Mouse (Mus musculus) midbrain, embryonic 14.5 days (tissue): ENCODE measurements around the gene Fam222b. TPM values are rescaled to one million over a fixed set of nuclear protein-coding genes. Genes with fewer than 3 reads are reported as not detected.

Experiments used
- ATAC-seq: fragments of 200-750 bp; cut with Nextera tagmentation; 2 replicates; pipeline ENCODE4 v1.8.0; 2017; ENCODE audit warnings: moderate number of reproducible peaks, moderate library complexity; ENCODE audit not compliant: low FRiP score, low TSS enrichment
- DNase-seq: peaks from one replicate; pipeline ENCODE4 v3.0.0-alpha.2; 2015
- H3K27ac ChIP-seq: fragments of 300-500 bp; sonication (generic); replicated peaks from 2 replicates; pipeline ENCODE4 v1.5.1; 2014; ENCODE audit warnings: mild to moderate bottlenecking, low read depth, low read length, moderate library complexity
- H3K27me3 ChIP-seq: fragments of 300-500 bp; sonication (generic); 2 replicates; pipeline ENCODE4 v1.6.1; 2014; ENCODE audit warnings: low read length, control low read depth, mixed read lengths; ENCODE audit not compliant: control insufficient read depth, insufficient read depth
- H3K36me3 ChIP-seq: fragments of 300-500 bp; sonication (generic); 2 replicates; pipeline ENCODE4 v1.6.1; 2014; ENCODE audit warnings: low read length, control low read depth; ENCODE audit not compliant: control insufficient read depth, insufficient read depth
- H3K4me1 ChIP-seq: fragments of 300-500 bp; sonication (generic); 2 replicates; pipeline ENCODE4 v1.6.1; 2014; ENCODE audit warnings: mild to moderate bottlenecking, antibody characterized with exemption, low read length, control low read depth; ENCODE audit not compliant: control insufficient read depth, insufficient read depth
- H3K4me2 ChIP-seq: fragments of 300-500 bp; sonication (generic); 2 replicates; pipeline ENCODE4 v1.6.1; 2014; ENCODE audit warnings: mild to moderate bottlenecking, low read length, moderate library complexity
- H3K4me3 ChIP-seq: fragments of 300-500 bp; sonication (generic); replicated peaks from 2 replicates; pipeline ENCODE4 v1.5.1; 2014; ENCODE audit warnings: low read depth, low read length
- H3K9ac ChIP-seq: fragments of 300-500 bp; sonication (generic); replicated peaks from 2 replicates; pipeline ENCODE4 v1.6.1; 2014; ENCODE audit warnings: mild to moderate bottlenecking, low read length, moderate library complexity
- H3K9me3 ChIP-seq: fragments of 300-500 bp; sonication (generic); 2 replicates; pipeline ENCODE4 v1.6.1; 2016; ENCODE audit warnings: low read length, control low read depth, mixed read lengths; ENCODE audit not compliant: control insufficient read depth
- WGBS: fragments of 180-500 bp; shearing (Covaris S2); extraction: QIAGEN DNeasy Blood & Tissue Kit; methylation state at CpG from one replicate; pipeline ENCODE4 v1.1.7; 2014; 5-methylcytosine and 5-hydroxymethylcytosine counted together
- polyA plus RNA-seq: library from polyadenylated mRNA; unstranded; fragments of >200 nt; fragmentation: Nextera tagmentation; extraction: Ambion mirVana; gene quantifications from 2 replicates; pipeline ENCODE4 v1.2.1, GENCODE M21; 2014

Fam222b gene
- polyA plus RNA-seq, 1 experiment from 2014 or later = 30.4 TPM

- 47% methylated on average over 2 of the region's 2 CpGs for WGBS
- Histone ChIP-seq H3K27ac (no peak overlapping the region), H3K4me3 (no peak overlapping the region), H3K36me3 (no peaks in the 10 kb centered on the region), H3K9me3 (no peaks in the 10 kb centered on the region), H3K4me1 (no peaks in the 10 kb centered on the region), H3K27me3 (no peaks in the 10 kb centered on the region), H3K9ac (no peak overlapping the region), H3K4me2 (no peak overlapping the region)
- no peak for DNase-seq
- no peak for ATAC-seq
These were observed 27.8 kb upstream of the Fam222b start for GRCm38 (mm10) chr11:78066641-78067040.

DNA sequence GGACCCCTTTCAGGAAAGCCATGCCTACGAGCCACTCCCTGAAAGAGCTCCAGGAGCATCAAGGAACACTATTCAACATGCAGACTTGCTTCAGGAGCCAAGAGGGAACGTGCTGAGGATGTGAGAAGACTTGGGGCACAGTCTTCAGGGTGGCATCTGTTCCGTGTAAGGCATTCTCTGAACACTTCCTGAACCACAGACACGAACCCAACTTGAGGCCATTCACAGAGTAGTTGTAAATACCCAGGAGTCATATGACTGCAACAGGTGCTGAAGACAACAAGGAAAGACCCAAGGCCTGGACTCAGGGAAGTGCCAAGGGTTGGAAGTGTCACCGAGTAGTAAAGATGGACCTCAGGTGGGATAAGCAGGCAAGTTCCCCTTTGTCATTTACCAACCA lies 26.9 kb upstream of the Fam222b start:
- H3K9ac ChIP-seq = no peak overlapping the region
- no peaks in the 10 kb centered on the region for H3K9me3 ChIP-seq
- H3K4me3 ChIP-seq = no peak overlapping the region
- H3K36me3 ChIP-seq = peaks cover 6% of the 10 kb centered on the region
- DNase-seq (no peak), ATAC-seq (no peak)
- H3K27ac ChIP-seq = no peak overlapping the region
- H3K4me2 ChIP-seq = no peak overlapping the region
- WGBS = 77% methylated on average over 5 of the region's 5 CpGs
- H3K4me1 ChIP-seq = no peaks in the 10 kb centered on the region
- H3K27me3 ChIP-seq = no peaks in the 10 kb centered on the region

GRCm38 (mm10) chr11:78069130-78069529 lies 25.3 kb upstream of the Fam222b start:
- WGBS = 84% methylated on average over 5 of the region's 5 CpGs
- no peak for ATAC-seq
- no peaks in the 10 kb centered on the region for H3K27me3 ChIP-seq
- no peak overlapping the region for H3K27ac ChIP-seq
- H3K9me3 ChIP-seq = no peaks in the 10 kb centered on the region
- DNase-seq = no peak
- H3K4me1 ChIP-seq = no peaks in the 10 kb centered on the region
- no peak overlapping the region for H3K4me3 ChIP-seq
- no peak overlapping the region for H3K4me2 ChIP-seq
- no peak overlapping the region for H3K9ac ChIP-seq
- peaks cover 21% of the 10 kb centered on the region for H3K36me3 ChIP-seq

DNA sequence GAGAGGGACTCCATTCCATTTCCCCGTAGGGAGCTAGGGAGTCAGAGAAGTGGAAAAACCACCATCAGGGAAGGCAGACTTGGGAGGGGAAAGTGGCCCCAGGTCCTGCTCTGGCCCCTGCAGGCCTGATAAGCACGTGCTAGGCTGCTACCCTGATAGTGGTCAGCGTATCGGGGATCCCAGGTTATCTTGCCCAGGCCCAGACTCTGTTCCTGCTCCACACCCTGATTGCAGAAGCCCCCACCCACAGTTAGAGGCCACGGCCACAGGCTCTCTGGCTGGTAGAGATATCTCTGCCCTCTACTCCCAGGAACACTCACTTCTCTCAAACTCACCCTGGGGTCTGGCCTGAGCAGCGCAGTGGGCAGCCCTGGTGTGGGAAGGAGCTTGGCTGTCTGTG lies 24.8 kb upstream of the Fam222b start:
- ATAC-seq (no peak), DNase-seq (no peak)
- Histone ChIP-seq H3K4me2 (no peak overlapping the region), H3K9me3 (no peaks in the 10 kb centered on the region), H3K9ac (no peak overlapping the region), H3K27me3 (no peaks in the 10 kb centered on the region), H3K4me1 (no peaks in the 10 kb centered on the region), H3K4me3 (no peak overlapping the region), H3K27ac (no peak overlapping the region), H3K36me3 (peaks cover 26% of the 10 kb centered on the region)
- 86% methylated on average over 6 of the region's 6 CpGs for WGBS

- 84% methylated on average over 5 of the region's 5 CpGs for WGBS
- no peaks in the 10 kb centered on the region for H3K9me3 ChIP-seq
- H3K4me1 ChIP-seq = no peaks in the 10 kb centered on the region
- peaks cover 40% of the 10 kb centered on the region for H3K36me3 ChIP-seq
- H3K27ac ChIP-seq = no peak overlapping the region
- ATAC-seq = no peak
- no peak for DNase-seq
- no peak overlapping the region for H3K4me3 ChIP-seq
- no peak overlapping the region for H3K9ac ChIP-seq
- H3K4me2 ChIP-seq = no peak overlapping the region
- no peaks in the 10 kb centered on the region for H3K27me3 ChIP-seq
These were observed 22.5 kb upstream of the Fam222b start for GRCm38 (mm10) chr11:78071938-78072337.

DNA sequence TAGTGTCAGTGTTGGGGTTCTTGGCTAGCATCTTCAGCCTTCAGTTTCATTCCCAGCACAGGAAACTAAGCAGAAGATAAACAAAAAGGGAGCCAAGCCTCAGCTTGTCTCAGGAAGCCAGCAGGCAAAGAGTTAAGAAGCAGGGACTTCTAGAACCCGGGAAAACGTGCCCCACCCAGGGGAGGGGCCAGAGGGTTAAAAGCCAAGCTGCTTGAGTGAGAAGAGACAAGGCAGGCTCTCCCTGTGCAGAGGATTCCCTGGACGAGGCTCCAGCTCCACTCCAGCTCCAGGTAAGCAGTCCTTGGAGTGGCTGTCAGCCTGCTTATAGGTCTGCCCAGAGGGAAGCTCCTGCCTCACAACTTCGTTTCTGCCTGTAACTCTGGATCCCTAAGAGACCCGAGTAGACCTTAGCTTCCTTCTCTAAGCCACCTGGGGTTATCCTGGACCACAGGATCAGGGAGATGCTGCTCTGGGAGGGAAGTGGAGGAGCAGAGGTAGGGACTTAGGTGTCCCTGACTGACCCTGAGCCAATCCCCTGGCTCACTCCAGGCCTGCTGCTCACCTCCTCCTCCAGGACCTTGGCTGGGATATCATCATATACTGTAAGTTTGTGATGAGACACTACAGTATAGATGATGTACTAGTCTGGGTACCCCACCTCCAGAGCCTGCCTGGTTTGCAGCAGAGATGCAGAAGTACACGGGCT lies 21.9 kb upstream of the Fam222b start:
- Histone ChIP-seq H3K9ac (no peak overlapping the region), H3K9me3 (no peaks in the 10 kb centered on the region), H3K4me1 (no peaks in the 10 kb centered on the region), H3K27me3 (no peaks in the 10 kb centered on the region), H3K4me3 (no peak overlapping the region), H3K36me3 (peaks cover 40% of the 10 kb centered on the region), H3K4me2 (no peak overlapping the region), H3K27ac (no peak overlapping the region)
- ATAC-seq = no peak
- no peak for DNase-seq
- whole genome bisulfite sequencing = 34% methylated on average over 6 of the region's 6 CpGs

DNA sequence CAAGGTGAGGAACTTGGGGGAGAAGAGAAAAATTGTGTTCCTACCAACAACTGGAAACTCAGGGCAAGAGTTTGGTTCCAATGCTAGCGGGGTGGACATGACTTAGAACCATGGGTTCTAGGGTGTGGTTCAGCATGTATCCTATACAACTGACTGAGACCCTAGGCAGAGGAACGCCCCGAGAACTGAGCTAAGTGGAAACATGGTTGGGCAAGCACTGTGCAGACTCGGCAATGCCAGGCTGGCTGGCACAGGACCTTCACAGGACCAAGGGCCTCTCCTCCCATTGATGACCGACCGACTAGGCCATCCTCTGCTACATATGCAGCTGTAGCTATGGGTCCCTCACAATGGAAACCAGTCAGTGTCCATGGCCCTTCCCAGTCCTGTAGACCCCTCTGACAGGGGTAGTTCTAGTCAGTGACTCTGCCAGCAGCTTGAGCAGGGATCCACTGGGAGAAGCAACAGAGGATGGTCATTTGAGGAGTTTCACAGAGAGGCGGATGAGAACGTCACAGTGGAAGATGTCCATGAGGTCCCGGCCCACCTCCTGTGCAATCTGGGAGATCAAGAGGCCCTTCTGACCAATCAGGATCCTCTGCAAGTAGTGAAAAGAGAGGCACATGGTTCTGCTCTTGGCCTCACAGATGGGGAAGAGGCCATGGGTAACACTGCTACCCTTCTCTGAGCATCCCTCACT lies 20.7 kb upstream of the Fam222b start:
- 93% methylated on average over 9 of the region's 9 CpGs for WGBS

DNA sequence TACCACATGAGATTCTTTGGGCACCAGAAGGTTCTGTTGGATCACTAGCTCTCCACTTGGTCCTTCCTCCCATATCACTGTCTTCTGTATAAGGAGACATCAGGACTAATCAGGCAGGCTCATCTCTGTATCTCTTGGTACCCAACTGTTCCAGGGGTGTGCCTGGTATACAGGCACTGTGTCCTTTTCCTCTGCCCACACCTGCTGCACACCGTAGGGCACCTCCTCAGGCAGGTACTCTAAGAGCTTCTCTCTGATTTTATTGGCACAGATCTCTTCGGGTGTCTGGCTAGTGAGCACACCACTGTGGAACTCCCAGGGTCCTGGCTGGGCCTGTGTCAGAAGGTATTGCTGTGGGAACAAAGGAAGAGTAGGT lies 20.2 kb upstream of the Fam222b start:
- no peak for ATAC-seq
- peaks cover 40% of the 10 kb centered on the region for H3K36me3 ChIP-seq
- no peak for DNase-seq
- 95% methylated on average over 2 of the region's 2 CpGs for WGBS
- H3K27me3 ChIP-seq = no peaks in the 10 kb centered on the region
- no peak overlapping the region for H3K4me2 ChIP-seq
- no peaks in the 10 kb centered on the region for H3K9me3 ChIP-seq
- H3K4me3 ChIP-seq = no peak overlapping the region
- H3K27ac ChIP-seq = no peak overlapping the region
- H3K9ac ChIP-seq = no peak overlapping the region
- H3K4me1 ChIP-seq = no peaks in the 10 kb centered on the region

More for the DNA sequence above, 20.7 kb upstream of the Fam222b start:
- H3K4me2 ChIP-seq = no peak overlapping the region
- no peaks in the 10 kb centered on the region for H3K27me3 ChIP-seq
- no peak overlapping the region for H3K27ac ChIP-seq
- no peak overlapping the region for H3K9ac ChIP-seq
- H3K9me3 ChIP-seq = no peaks in the 10 kb centered on the region
- no peak overlapping the region for H3K4me3 ChIP-seq
- ATAC-seq (no peak), DNase-seq (no peak)
- H3K4me1 ChIP-seq = no peaks in the 10 kb centered on the region
- peaks cover 40% of the 10 kb centered on the region for H3K36me3 ChIP-seq

DNA sequence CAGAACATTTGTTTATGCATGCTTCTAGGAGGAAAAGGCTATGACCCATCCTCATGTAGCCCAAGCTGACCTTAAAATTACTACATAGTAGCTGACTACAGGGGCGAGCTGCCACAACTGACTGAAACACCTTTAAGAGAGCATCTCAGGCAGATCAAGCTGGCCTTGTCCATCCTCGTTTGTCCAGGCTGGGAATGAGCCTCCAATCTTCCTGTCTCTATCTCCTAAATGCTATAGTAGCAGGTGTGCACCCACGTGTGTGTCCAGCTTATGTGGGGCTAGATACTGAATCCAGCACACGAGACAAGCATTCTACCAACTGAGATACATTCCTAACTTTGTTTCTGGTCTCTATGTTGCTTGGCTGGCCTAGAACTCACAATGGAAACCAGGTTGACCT lies 19.8 kb upstream of the Fam222b start:
- H3K27ac ChIP-seq = no peak overlapping the region
- H3K9me3 ChIP-seq = no peaks in the 10 kb centered on the region
- peaks cover 40% of the 10 kb centered on the region for H3K36me3 ChIP-seq
- H3K27me3 ChIP-seq = no peaks in the 10 kb centered on the region
- ATAC-seq = no peak
- 95% methylated on average over 4 of the region's 4 CpGs for WGBS
- no peak for DNase-seq
- no peak overlapping the region for H3K4me3 ChIP-seq
- no peak overlapping the region for H3K9ac ChIP-seq
- H3K4me2 ChIP-seq = no peak overlapping the region
- peaks cover 4% of the 10 kb centered on the region for H3K4me1 ChIP-seq
